Mouse (Mus musculus) CD4-positive naive resting alpha-beta T cell, adult 57 days (primary cell): ENCODE results near the gene Ctns. TPM values are rescaled to one million over a fixed set of nuclear protein-coding genes. Genes with fewer than 3 reads are reported as not detected.

Source experiments
- total RNA-seq: library from RNA; stranded (reverse); gene quantifications from one replicate; pipeline ENCODE4 v1.2.4, GENCODE M21; 2023

The Ctns gene
- total RNA-seq, result 17.3 TPM

DNA sequence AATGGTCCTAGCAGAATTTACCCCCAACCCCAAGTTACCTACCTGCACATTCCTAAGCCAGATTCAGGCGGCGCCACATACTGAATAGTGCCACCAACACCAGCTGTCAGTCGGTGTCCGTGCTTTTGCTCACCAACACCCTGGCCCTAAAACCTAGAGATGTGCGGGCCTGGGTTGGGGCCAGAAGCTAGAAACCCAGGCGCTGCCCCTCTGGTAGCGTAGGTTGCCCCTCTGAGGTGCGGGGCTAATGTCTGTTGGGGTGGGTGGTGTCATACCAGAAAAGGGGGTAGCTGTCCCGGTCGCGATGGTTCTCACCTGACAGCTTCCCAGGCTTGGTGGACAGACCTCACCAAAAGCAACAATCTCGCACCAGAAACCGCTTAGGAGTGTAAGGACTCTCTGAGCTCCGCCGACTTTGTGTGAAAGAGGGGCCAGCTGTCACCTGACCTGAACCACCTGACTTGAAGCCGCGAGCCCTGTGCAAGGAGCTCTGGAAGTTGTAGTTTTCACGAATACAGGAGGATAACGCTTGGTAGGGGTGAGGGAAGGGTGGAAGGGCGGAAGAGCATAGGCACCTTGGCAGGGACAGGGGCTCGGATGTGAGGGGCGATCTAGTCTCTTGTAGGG is at the start of gene Ctns:
TSS of gene Ctns (minus strand) at position 440 of the 627 bp plus-strand sequence.

DNA sequence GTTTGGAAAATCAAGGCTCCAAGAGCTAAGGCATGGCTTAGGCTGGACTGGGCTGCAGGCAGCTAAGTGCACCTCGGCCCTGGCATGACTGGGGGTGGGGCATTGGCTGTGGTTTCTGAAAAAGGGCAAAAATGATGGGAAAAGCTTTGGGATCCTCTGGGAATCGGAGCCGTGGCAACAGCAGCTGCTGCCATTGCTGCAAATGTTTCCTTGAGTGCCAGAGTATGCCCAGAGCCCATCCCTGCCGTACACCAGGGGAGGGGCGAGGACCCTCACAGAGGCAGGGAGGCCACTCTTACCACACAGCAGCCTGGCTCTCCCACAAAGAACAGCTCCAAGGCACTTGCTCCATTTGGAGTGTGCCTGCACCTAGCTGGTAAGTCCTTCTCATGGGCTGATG is 35.1 kb upstream of the Ctns start, which contains the start of gene Trpv1:
TSS of gene Trpv1 (plus strand) at position 301 of the 400 bp plus-strand sequence.

GRCm38 (mm10) chr11:73199230-73199712 is 429 bp upstream of the Ctns start, which contains the start of gene Shpk:
Gene Shpk, plus strand, starts transcription at chr11:73199460.

GRCm38 (mm10) chr11:73176608-73177508 is 22.0 kb downstream of the Ctns start, which contains the start of the genes Emc6 and Tax1bp3:
Gene Emc6, minus strand, starts transcription at chr11:73177037.
Gene Tax1bp3, plus strand, starts transcription at chr11:73177083.

GRCm38 (mm10) chr11:73159957-73160810 is 38.7 kb downstream of the Ctns start, which contains the start of gene P2rx5:
Gene P2rx5, plus strand, starts transcription at chr11:73160421.

GRCm38 (mm10) chr11:73137591-73138501 is 61.0 kb downstream of the Ctns start, which contains the start of gene Haspin:
Gene Haspin, minus strand, starts transcription at chr11:73138294.

Other genes starting within 250 kb of the Ctns start
- 253 TPM for gene Atp2a3, start 237.9 kb downstream of the Ctns start, total RNA-seq
- gene P2rx1, start 199.9 kb downstream of the Ctns start, total RNA-seq, result 1.4 TPM
- gene Camkk1, start 180.0 kb downstream of the Ctns start, total RNA-seq, result 4.4 TPM
- 24.5 TPM for gene Ncbp3, start 151.3 kb downstream of the Ctns start, total RNA-seq
- gene Itgae, start 108.5 kb downstream of the Ctns start, total RNA-seq, result 1.4 TPM
- 1.4 TPM for gene Haspin, start 60.7 kb downstream of the Ctns start, total RNA-seq
- not detected for gene P2rx5, start 38.6 kb downstream of the Ctns start, total RNA-seq
- gene Emc6, start 22.0 kb downstream of the Ctns start, total RNA-seq, result 53.4 TPM
- gene Tax1bp3, start 22.0 kb downstream of the Ctns start, total RNA-seq, result 8.2 TPM
- 6.1 TPM for gene Shpk, start 418 bp upstream of the Ctns start, total RNA-seq
- not detected for gene Trpv1, start 35.2 kb upstream of the Ctns start, total RNA-seq
- gene Trpv3, start 68.3 kb upstream of the Ctns start, total RNA-seq, result not detected
- gene Aspa, start 130.6 kb upstream of the Ctns start, total RNA-seq, result 0.18 TPM
- not detected for gene Gm49340, start 130.7 kb upstream of the Ctns start, total RNA-seq
- not detected for gene Spata22, start 130.7 kb upstream of the Ctns start, total RNA-seq
- not detected for gene Olfr20, start 151.7 kb upstream of the Ctns start, total RNA-seq
- gene Olfr376, start 172.2 kb upstream of the Ctns start, total RNA-seq, result not detected
- gene Olfr1, start 200.6 kb upstream of the Ctns start, total RNA-seq, result not detected
- not detected for gene Olfr378, start 229.4 kb upstream of the Ctns start, total RNA-seq